Mouse (Mus musculus) heart, adult 2 months (tissue): Measurements from ENCODE around the gene Tmem39a. TPM values are rescaled to one million over a fixed set of nuclear protein-coding genes. Genes with fewer than 3 reads are reported as not detected.

Experiments
- DNase-seq, 2 experiments: peaks; one replicate each; pipeline ENCODE4 v3.0.0; 2021
- H3K27ac ChIP-seq: fragments of 200-600 bp; 2 replicates; pipeline ENCODE4 v1.8.1; 2022
- H3K27me3 ChIP-seq: fragments of 200-500 bp; 2 replicates; pipeline ENCODE4 v1.6.1; 2012; ENCODE audit warnings: mild to moderate bottlenecking, low read length, inconsistent platforms, mixed read lengths; ENCODE audit not compliant: control insufficient read depth, insufficient read depth
- H3K36me3 ChIP-seq: fragments of 200-500 bp; 2 replicates; pipeline ENCODE4 v1.6.1; 2012; ENCODE audit warnings: low read length, inconsistent platforms; ENCODE audit not compliant: control insufficient read depth, insufficient read depth
- H3K4me1 ChIP-seq: fragments of 200-500 bp; 2 replicates; pipeline ENCODE4 v1.6.1; 2011; ENCODE audit warnings: low read length; ENCODE audit not compliant: control insufficient read depth, insufficient read depth
- H3K4me3 ChIP-seq: fragments of 200-600 bp; 2 replicates; pipeline ENCODE4 v1.8.1; 2022
- H3K79me2 ChIP-seq: fragments of 200-500 bp; replicated peaks from 2 replicates; pipeline ENCODE4 v1.6.1; 2012; ENCODE audit warnings: mild to moderate bottlenecking, inconsistent platforms, low read length, moderate library complexity, mixed read lengths; ENCODE audit not compliant: control insufficient read depth, insufficient read depth
- H3K9ac ChIP-seq: fragments of 200-500 bp; 2 replicates; pipeline ENCODE4 v1.6.1; 2012; ENCODE audit warnings: low read depth, mild to moderate bottlenecking, control low read depth, inconsistent platforms, low read length, mixed read lengths
- CTCF ChIP-seq: fragments of 200-600 bp; IDR thresholded peaks from 2 replicates; pipeline ENCODE4 v1.8.1; 2022; ENCODE audit warnings: antibody characterized with exemption, mild to moderate bottlenecking, moderate library complexity
- EP300 ChIP-seq: fragments of 200-500 bp; IDR thresholded peaks from 2 replicates; pipeline ENCODE4 v1.6.1; 2011; ENCODE audit warnings: low read depth, low read length, control low read depth; ENCODE audit not compliant: insufficient read depth
- POLR2A ChIP-seq: fragments of 200-500 bp; IDR thresholded peaks from 2 replicates; pipeline ENCODE4 v1.6.1; 2011; ENCODE audit warnings: mild to moderate bottlenecking, low read depth, low read length, control low read depth; ENCODE audit not compliant: insufficient read depth
- WGBS: fragments of 180-500 bp; shearing (Covaris S2); methylation state at CpG from one replicate; pipeline ENCODE4 v1.1.7; 2018; 5-methylcytosine and 5-hydroxymethylcytosine counted together
- intact Hi-C: fragments of 180-260 bp; cut with DNase I; formaldehyde crosslinking; loops from one replicate; pipeline ENCODE4 v1.15.1; 2025
- polyA plus RNA-seq: library from polyadenylated mRNA; depleted of rRNA; stranded (reverse); fragments of >200 nt; gene quantifications from 2 replicates; pipeline ENCODE4 v1.2.3, GENCODE M21; 2012
- total RNA-seq, 2 experiments: library from RNA; stranded (reverse); gene quantifications; 2 replicates each; pipeline ENCODE4 v1.2.3; 2021

Gene Tmem39a
- total and polyA plus RNA-seq, 3 experiments, result 18.3 to 45.3 (median 21.8) TPM

- no peaks in the 10 kb centered on the region for H3K27me3 ChIP-seq
- DNase-seq, result no peak
- no peaks in the 10 kb centered on the region for H3K36me3 ChIP-seq
- WGBS, result 82% methylated on average over 3 of the region's 3 CpGs
- no peaks in the 10 kb centered on the region for H3K79me2 ChIP-seq
- no peak overlapping the region for H3K27ac ChIP-seq
- intact Hi-C loops, result no loop called here
- no peak overlapping the region for H3K4me3 ChIP-seq
- H3K9ac ChIP-seq, result no peak overlapping the region
- H3K4me1 ChIP-seq, result no peaks in the 10 kb centered on the region
- TF ChIP-seq CTCF, result no peak
- TF ChIP-seq POLR2A, result no peak
- no peak for TF ChIP-seq EP300
Observed at GRCm38 (mm10) chr16:38555988-38556387, 2.5 kb upstream of the Tmem39a start.

GRCm38 (mm10) chr16:38562131-38562967, 3.9 kb downstream of the Tmem39a start:
- Histone ChIP-seq H3K9ac (peak overlapping the region; percentile 86), H3K27ac (peak overlapping the region; percentile 79), H3K4me3 (peak overlapping the region; percentile 82), H3K36me3 (peaks cover 4% of the 10 kb centered on the region; the same call in 1 of the 2 replicates), H3K4me1 (no peaks in the 10 kb centered on the region), H3K79me2 (peaks cover 2% of the 10 kb centered on the region; the same call in 1 of the 2 replicates), H3K27me3 (no peaks in the 10 kb centered on the region)
- 7% methylated on average over 37 of the region's 37 CpGs for WGBS
- intact Hi-C loops, result loop anchor here (2.0 to 5.0 kb wide), 2 partner anchors 26 to 40 kb away; partner anchors contain the start of gene Timmdc1
- peak; percentile 96 to 98 for DNase-seq
- TF ChIP-seq POLR2A (peak; percentile 97), CTCF (no peak), EP300 (peak; percentile 88)

GRCm38 (mm10) chr16:38562968-38563327, 4.5 kb downstream of the Tmem39a start:
- Histone ChIP-seq H3K4me3 (peak overlapping the region; percentile 82), H3K4me1 (no peaks in the 10 kb centered on the region), H3K27ac (peak overlapping the region; percentile 79), H3K36me3 (peaks cover 4% of the 10 kb centered on the region), H3K9ac (peak overlapping the region; percentile 86), H3K27me3 (no peaks in the 10 kb centered on the region), H3K79me2 (peaks cover 2% of the 10 kb centered on the region; the same call in 1 of the 2 replicates)
- intact Hi-C loops, result loop anchor here (2.0 to 5.0 kb wide), 2 partner anchors 26 to 41 kb away; partner anchors contain the start of gene Timmdc1
- no peak for DNase-seq
- TF ChIP-seq POLR2A (no peak), EP300 (no peak), CTCF (no peak)
- WGBS, result under 1% methylated on average over 25 of the region's 25 CpGs

GRCm38 (mm10) chr16:38563516-38563915, 5.0 kb downstream of the Tmem39a start:
- no peak overlapping the region for H3K9ac ChIP-seq
- no peak for DNase-seq
- peaks cover 2% of the 10 kb centered on the region; the same call in 1 of the 2 replicates for H3K79me2 ChIP-seq
- H3K36me3 ChIP-seq, result peaks cover 4% of the 10 kb centered on the region
- intact Hi-C loops, result loop anchor here (2.0 to 5.0 kb wide), 2 partner anchors 25 to 41 kb away; partner anchors contain the start of gene Timmdc1
- no peaks in the 10 kb centered on the region for H3K4me1 ChIP-seq
- 13% methylated on average over 10 of the region's 10 CpGs for WGBS
- H3K27me3 ChIP-seq, result no peaks in the 10 kb centered on the region
- H3K27ac ChIP-seq, result no peak overlapping the region; the same call in 1 of the 2 replicates
- peak overlapping the region; percentile 82 for H3K4me3 ChIP-seq
- TF ChIP-seq EP300 (no peak), CTCF (no peak), POLR2A (no peak)

GRCm38 (mm10) chr16:38568192-38568591, 9.7 kb downstream of the Tmem39a start:
- no peak overlapping the region for H3K27ac ChIP-seq
- no peaks in the 10 kb centered on the region for H3K27me3 ChIP-seq
- no peak overlapping the region for H3K9ac ChIP-seq
- 91% methylated on average over 5 of the region's 5 CpGs for WGBS
- intact Hi-C loops, result no loop called here
- no peak for TF ChIP-seq EP300
- no peak for TF ChIP-seq CTCF
- TF ChIP-seq POLR2A, result no peak
- H3K36me3 ChIP-seq, result peaks cover 4% of the 10 kb centered on the region
- H3K4me1 ChIP-seq, result no peaks in the 10 kb centered on the region
- no peak overlapping the region for H3K4me3 ChIP-seq
- DNase-seq, result no peak
- peaks cover 2% of the 10 kb centered on the region; the same call in 1 of the 2 replicates for H3K79me2 ChIP-seq

- no peaks in the 10 kb centered on the region for H3K27me3 ChIP-seq
- no peak for DNase-seq
- no peaks in the 10 kb centered on the region; the same call in 1 of the 2 replicates for H3K79me2 ChIP-seq
- 98% methylated on average over 3 of the region's 3 CpGs for WGBS
- intact Hi-C loops, result no loop called here
- no peak overlapping the region for H3K27ac ChIP-seq
- TF ChIP-seq EP300, result no peak
- no peak for TF ChIP-seq CTCF
- TF ChIP-seq POLR2A, result no peak
- H3K4me3 ChIP-seq, result no peak overlapping the region
- H3K36me3 ChIP-seq, result no peaks in the 10 kb centered on the region; the same call in 1 of the 2 replicates
- no peak overlapping the region for H3K9ac ChIP-seq
- no peaks in the 10 kb centered on the region for H3K4me1 ChIP-seq
Observed at GRCm38 (mm10) chr16:38571481-38571880, 13.0 kb downstream of the Tmem39a start.
